Mouse (Mus musculus): ENCODE results near the gene Ranbp6. TPM values are rescaled to one million over a fixed set of nuclear protein-coding genes. Genes with fewer than 3 reads are reported as not detected.

The Ranbp6 gene
- 47.2 and 62.2 TPM in 2 replicates for total RNA-seq (2014; rRNA removed)
- 38.8 and 39.4 TPM in 2 replicates for polyA plus RNA-seq (2015; fragmentation: Nextera tagmentation; extraction: Ambion mirVana)

- DNase-seq (ENCODE audit: low spot score), result peak; percentile 92
- WGBS, result 1% methylated on average over 47 of the region's 47 CpGs
- peak within 1 kb of the TSS; percentile 84 for H3K4me3 ChIP-seq (ENCODE audit: low read depth, low read length)
- no peaks in the 10 kb centered on the region; the same call in 1 of the 2 replicates for H3K36me3 ChIP-seq (ENCODE audit: insufficient read depth, low read length)
- no peaks in the 10 kb centered on the region for H3K27me3 ChIP-seq (ENCODE audit: insufficient read depth, low read length)
- H3K27ac ChIP-seq (ENCODE audit: low read depth, low read length), result peak within 1 kb of the TSS; percentile 69
- no peaks in the 10 kb centered on the region for H3K9me3 ChIP-seq (ENCODE audit: low read length)
- no peak for TF ChIP-seq CTCF (IDR thresholded peaks at IDR 0.05)
- ATAC-seq (ENCODE audit: low FRiP score), result peak; percentile 97
- peak within 1 kb of the TSS; percentile 83 for H3K9ac ChIP-seq (replicated peaks; ENCODE audit: low read length, poor library complexity, severe bottlenecking)
- H3K4me1 ChIP-seq (ENCODE audit: insufficient read depth, low read length), result 0 out of 2 replicates have a peak, but pooled peaks cover 6% of the 10 kb centered on the region
- H3K4me2 ChIP-seq (ENCODE audit: low read depth, low read length, poor library complexity, severe bottlenecking), result peak within 1 kb of the TSS; percentile 59
These were observed at the start of gene Ranbp6 for GRCm38 (mm10) chr19:29812581-29813460. TSS of gene Ranbp6 (minus strand) at chr19:29812974.

- TF ChIP-seq CTCF (IDR thresholded peaks at IDR 0.05), result no peak
- no peaks in the 10 kb centered on the region for H3K27me3 ChIP-seq (ENCODE audit: insufficient read depth, low read length)
- no peaks in the 10 kb centered on the region for H3K9me3 ChIP-seq (ENCODE audit: low read length)
- no peak overlapping the region for H3K4me3 ChIP-seq (ENCODE audit: low read depth, low read length)
- no peaks in the 10 kb centered on the region for H3K4me1 ChIP-seq (ENCODE audit: insufficient read depth, low read length)
- no peaks in the 10 kb centered on the region for H3K36me3 ChIP-seq (ENCODE audit: insufficient read depth, low read length)
- H3K9ac ChIP-seq (replicated peaks; ENCODE audit: low read length, poor library complexity, severe bottlenecking), result no peak overlapping the region
- DNase-seq (ENCODE audit: low spot score), result no peak
- no peak overlapping the region for H3K4me2 ChIP-seq (ENCODE audit: low read depth, low read length, poor library complexity, severe bottlenecking)
- H3K27ac ChIP-seq (ENCODE audit: low read depth, low read length), result no peak overlapping the region
- WGBS, result 87% methylated on average over 4 of the region's 4 CpGs
- no peak for ATAC-seq (ENCODE audit: low FRiP score)
These were observed 48.0 kb upstream of the Ranbp6 start for GRCm38 (mm10) chr19:29860816-29861215.

GRCm38 (mm10) chr19:29857267-29857666 is 44.5 kb upstream of the Ranbp6 start:
- no peak for ATAC-seq (ENCODE audit: low FRiP score)
- no peak overlapping the region for H3K27ac ChIP-seq (ENCODE audit: low read depth, low read length)
- no peaks in the 10 kb centered on the region for H3K9me3 ChIP-seq (ENCODE audit: low read length)
- H3K27me3 ChIP-seq (ENCODE audit: insufficient read depth, low read length), result no peaks in the 10 kb centered on the region
- no peaks in the 10 kb centered on the region for H3K4me1 ChIP-seq (ENCODE audit: insufficient read depth, low read length)
- H3K4me3 ChIP-seq (ENCODE audit: low read depth, low read length), result no peak overlapping the region
- DNase-seq (ENCODE audit: low spot score), result no peak
- H3K36me3 ChIP-seq (ENCODE audit: insufficient read depth, low read length), result no peaks in the 10 kb centered on the region
- no peak overlapping the region for H3K9ac ChIP-seq (replicated peaks; ENCODE audit: low read length, poor library complexity, severe bottlenecking)
- no peak overlapping the region for H3K4me2 ChIP-seq (ENCODE audit: low read depth, low read length, poor library complexity, severe bottlenecking)
- TF ChIP-seq CTCF (IDR thresholded peaks at IDR 0.05), result no peak
- 93% methylated on average over 5 of the region's 5 CpGs for WGBS

GRCm38 (mm10) chr19:29853711-29854110 is 40.9 kb upstream of the Ranbp6 start:
- H3K4me2 ChIP-seq (ENCODE audit: low read depth, low read length, poor library complexity, severe bottlenecking), result no peak overlapping the region
- 87% methylated on average over 5 of the region's 5 CpGs for WGBS
- no peak overlapping the region for H3K27ac ChIP-seq (ENCODE audit: low read depth, low read length)
- ATAC-seq (ENCODE audit: low FRiP score) (no peak), DNase-seq (ENCODE audit: low spot score) (no peak)
- no peak overlapping the region for H3K9ac ChIP-seq (replicated peaks; ENCODE audit: low read length, poor library complexity, severe bottlenecking)
- H3K4me3 ChIP-seq (ENCODE audit: low read depth, low read length), result no peak overlapping the region
- no peaks in the 10 kb centered on the region for H3K4me1 ChIP-seq (ENCODE audit: insufficient read depth, low read length)
- no peaks in the 10 kb centered on the region for H3K27me3 ChIP-seq (ENCODE audit: insufficient read depth, low read length)
- H3K9me3 ChIP-seq (ENCODE audit: low read length), result no peaks in the 10 kb centered on the region
- TF ChIP-seq CTCF (IDR thresholded peaks at IDR 0.05), result no peak
- H3K36me3 ChIP-seq (ENCODE audit: insufficient read depth, low read length), result no peaks in the 10 kb centered on the region

GRCm38 (mm10) chr19:29851036-29851690 is 38.4 kb upstream of the Ranbp6 start:
- H3K4me1 ChIP-seq (ENCODE audit: insufficient read depth, low read length), result no peaks in the 10 kb centered on the region
- WGBS, result 25% methylated on average over 12 of the region's 12 CpGs
- TF ChIP-seq CTCF (IDR thresholded peaks at IDR 0.05), result no peak
- no peak overlapping the region for H3K9ac ChIP-seq (replicated peaks; ENCODE audit: low read length, poor library complexity, severe bottlenecking)
- H3K4me2 ChIP-seq (ENCODE audit: low read depth, low read length, poor library complexity, severe bottlenecking), result 0 out of 2 replicates have a peak overlapping the region, but pooled peaks have one; percentile 5
- no peaks in the 10 kb centered on the region for H3K9me3 ChIP-seq (ENCODE audit: low read length)
- DNase-seq (ENCODE audit: low spot score) (no peak), ATAC-seq (ENCODE audit: low FRiP score) (no peak)
- H3K36me3 ChIP-seq (ENCODE audit: insufficient read depth, low read length), result no peaks in the 10 kb centered on the region
- H3K27ac ChIP-seq (ENCODE audit: low read depth, low read length), result no peak overlapping the region
- H3K4me3 ChIP-seq (ENCODE audit: low read depth, low read length), result no peak overlapping the region
- H3K27me3 ChIP-seq (ENCODE audit: insufficient read depth, low read length), result no peaks in the 10 kb centered on the region

Data from midbrain, postnatal 0 days (tissue).